Mouse (Mus musculus) brain, embryonic 14.5 days (tissue): ENCODE measurements around the gene Ackr1. TPM values are rescaled to one million over a fixed set of nuclear protein-coding genes. Genes with fewer than 3 reads are reported as not detected.

Source experiments
- DNase-seq: peaks from one replicate; pipeline ENCODE4 v3.0.0-alpha.2; 2011; ENCODE audit warnings: low read depth
- CTCF ChIP-seq: fragments of 200-500 bp; IDR thresholded peaks from 2 replicates; pipeline ENCODE4 v1.5.1; 2012; ENCODE audit warnings: inconsistent platforms, mild to moderate bottlenecking, moderate library complexity, borderline replicate concordance; ENCODE audit not compliant: insufficient read depth, insufficient read length; ENCODE audit errors: extremely low read depth
- POLR2A ChIP-seq: fragments of 200-500 bp; IDR thresholded peaks from 2 replicates; pipeline ENCODE4 v1.6.1; 2012; ENCODE audit warnings: mild to moderate bottlenecking, inconsistent platforms, borderline replicate concordance; ENCODE audit not compliant: poor library complexity, insufficient read depth, insufficient read length, severe bottlenecking; ENCODE audit errors: extremely low read depth
- polyA plus RNA-seq: library from polyadenylated mRNA; depleted of rRNA; stranded (reverse); fragments of >200 nt; gene quantifications from 2 replicates; pipeline ENCODE4 v1.2.3, GENCODE M21; 2012; rRNA removed

Gene Ackr1
- polyA plus RNA-seq: 87.4 and 106 TPM in 2 replicates

DNA sequence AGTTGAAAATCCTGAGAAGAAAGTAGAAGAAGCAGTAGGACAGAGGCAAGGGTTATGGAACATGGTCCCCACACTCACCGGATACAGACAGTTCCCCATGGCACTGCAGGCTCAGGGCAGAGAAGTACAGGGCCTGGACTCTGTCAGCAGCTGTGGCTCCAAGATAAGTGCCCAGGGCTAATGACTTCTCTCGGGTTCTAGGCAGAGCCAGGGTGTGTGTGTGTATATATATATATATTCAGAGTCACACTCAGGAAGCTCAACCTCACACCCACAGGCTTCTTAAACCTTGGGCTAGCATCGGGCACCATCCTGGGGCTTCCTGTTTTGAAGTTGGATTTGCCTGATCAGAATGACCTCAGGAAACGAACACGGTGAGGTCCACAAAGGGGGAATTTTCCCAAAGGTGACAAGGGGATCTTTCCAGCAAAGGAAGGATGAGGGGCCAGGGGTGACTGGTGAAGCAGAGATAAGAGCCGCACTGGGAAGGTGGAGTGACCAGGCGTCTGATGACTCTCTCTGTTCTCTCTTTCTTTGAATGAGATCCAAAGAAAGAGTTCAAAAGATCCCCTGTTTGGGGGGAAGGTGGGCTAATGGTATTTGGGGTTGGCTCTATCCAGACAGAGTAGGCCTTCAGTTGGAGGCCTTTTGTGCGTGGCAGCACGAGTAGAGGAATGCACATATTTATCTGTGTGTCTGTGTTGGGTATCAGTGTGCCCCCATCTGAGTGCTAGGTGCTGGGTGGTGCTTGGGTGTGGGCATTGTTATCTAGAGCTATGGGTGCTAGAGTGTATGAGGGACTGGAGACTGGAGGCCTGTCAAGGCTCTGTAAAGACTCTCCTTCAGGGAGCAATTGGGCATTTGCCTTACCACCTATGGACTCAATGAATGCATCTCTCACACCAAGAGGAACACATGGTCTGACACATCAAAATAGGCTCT, at the start of gene Ackr1:
Ackr1 (minus strand) TSS at position 439 of the 942 bp plus-strand sequence.
- no peak for DNase-seq

DNA sequence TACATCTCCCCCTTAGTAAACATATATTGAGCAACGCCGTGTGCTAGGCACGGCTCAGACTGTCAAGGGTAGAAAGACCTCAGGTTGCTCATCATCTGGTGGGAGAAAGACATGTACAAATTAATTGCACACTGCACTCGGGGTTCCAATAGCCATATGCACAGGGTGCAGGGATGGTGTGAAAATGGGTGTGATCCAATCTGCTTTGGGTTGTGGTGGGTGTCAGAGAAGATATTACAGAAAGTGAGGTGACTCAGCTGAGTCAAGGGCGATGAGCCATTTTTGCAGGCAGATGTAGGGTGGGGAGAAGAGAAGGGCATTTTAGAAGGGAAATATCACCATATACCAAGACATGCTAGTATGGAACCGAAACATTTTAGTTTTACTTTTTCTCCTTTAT, 47.9 kb upstream of the Ackr1 start:
- DNase-seq: peak; percentile 11
- no peak for TF ChIP-seq POLR2A
- TF ChIP-seq CTCF: no peak

More for the DNA sequence above, at the start of gene Ackr1:
- TF ChIP-seq POLR2A (no peak), CTCF (no peak)

DNA sequence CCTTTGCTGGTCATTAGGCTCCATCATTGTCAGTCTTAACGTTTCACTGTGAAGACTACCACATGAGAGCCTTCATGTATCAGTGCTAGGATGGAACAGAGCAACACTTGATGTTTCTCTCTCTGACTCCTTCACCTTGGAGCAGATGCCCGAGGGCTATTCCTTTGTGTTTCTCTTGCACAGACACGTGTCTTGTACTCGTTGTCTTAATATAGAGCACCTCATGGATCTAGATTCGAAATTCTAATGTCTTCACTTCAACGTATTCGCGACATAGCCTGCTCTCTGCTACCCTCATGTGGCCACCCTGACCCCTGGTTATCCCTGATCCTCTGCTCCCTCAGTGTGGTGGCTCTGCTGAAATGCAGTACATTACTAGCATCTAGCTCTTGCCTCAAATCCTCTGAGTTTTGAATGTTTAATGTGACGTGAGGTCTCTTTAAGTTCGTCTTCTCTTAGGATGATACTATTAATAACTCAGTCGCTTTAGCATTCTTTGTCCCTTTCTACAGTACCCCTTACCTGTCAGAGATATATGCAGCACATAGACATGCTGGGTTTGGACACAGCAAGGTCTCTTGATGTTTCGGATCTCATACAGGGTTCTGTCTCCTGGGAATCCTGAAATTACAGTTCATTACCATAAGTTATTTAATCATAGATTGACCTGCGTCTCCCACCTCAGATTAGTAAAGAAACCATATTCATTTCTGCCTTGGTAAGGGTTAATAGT, 44.0 kb upstream of the Ackr1 start:
- TF ChIP-seq POLR2A (no peak), CTCF (peak; percentile 88)
- peak; percentile 84 for DNase-seq

DNA sequence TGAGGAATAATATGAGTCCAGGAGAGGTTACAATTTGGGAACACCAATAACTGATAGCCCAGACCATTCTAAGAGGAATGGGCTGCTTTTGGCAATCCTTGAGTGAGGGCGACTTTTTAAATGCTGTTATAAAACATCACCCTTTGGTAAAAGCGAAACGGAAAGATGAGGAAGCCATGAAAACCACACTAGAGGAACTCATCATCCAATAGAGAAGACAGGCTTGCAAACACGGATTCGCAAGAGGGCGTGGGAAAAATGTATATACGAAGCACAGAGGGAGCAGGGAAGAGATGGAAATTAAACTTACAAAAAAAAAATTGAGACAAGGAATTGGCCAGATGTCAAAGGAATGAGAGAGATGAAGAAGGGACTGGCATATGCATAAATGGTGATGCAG, 40.5 kb upstream of the Ackr1 start:
- TF ChIP-seq POLR2A (no peak), CTCF (no peak)

GRCm38 (mm10) chr1:173371586-173371985, 38.0 kb upstream of the Ackr1 start:
- DNase-seq: peak; percentile 32
- no peak for TF ChIP-seq POLR2A
- no peak for TF ChIP-seq CTCF

More for the DNA sequence above, 40.5 kb upstream of the Ackr1 start:
- DNase-seq: no peak

DNA sequence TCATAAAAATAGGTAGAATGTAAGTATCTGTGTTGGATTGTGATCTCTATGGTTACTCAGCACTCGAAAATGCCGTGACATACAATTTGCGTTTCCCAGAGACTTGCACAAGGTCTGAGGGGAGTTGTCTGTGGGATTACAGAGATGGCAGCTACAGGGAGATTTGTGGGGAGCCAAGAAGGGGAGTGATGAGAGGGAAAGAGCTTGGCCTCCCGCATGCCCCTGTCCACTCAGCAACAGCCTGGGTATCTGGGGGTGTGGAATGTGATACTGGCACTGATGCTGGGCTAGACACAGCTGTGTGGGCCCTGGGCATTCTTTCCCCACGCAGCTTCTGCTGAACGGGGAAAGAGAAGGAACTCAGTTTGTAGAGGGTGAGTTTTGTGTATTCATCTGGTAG, 36.9 kb upstream of the Ackr1 start:
- TF ChIP-seq POLR2A: no peak
- no peak for TF ChIP-seq CTCF

GRCm38 (mm10) chr1:173369611-173370010, 36.1 kb upstream of the Ackr1 start:
- TF ChIP-seq CTCF: no peak
- peak; percentile 49 for DNase-seq

More for the DNA sequence above, 36.9 kb upstream of the Ackr1 start:
- no peak for DNase-seq

DNA sequence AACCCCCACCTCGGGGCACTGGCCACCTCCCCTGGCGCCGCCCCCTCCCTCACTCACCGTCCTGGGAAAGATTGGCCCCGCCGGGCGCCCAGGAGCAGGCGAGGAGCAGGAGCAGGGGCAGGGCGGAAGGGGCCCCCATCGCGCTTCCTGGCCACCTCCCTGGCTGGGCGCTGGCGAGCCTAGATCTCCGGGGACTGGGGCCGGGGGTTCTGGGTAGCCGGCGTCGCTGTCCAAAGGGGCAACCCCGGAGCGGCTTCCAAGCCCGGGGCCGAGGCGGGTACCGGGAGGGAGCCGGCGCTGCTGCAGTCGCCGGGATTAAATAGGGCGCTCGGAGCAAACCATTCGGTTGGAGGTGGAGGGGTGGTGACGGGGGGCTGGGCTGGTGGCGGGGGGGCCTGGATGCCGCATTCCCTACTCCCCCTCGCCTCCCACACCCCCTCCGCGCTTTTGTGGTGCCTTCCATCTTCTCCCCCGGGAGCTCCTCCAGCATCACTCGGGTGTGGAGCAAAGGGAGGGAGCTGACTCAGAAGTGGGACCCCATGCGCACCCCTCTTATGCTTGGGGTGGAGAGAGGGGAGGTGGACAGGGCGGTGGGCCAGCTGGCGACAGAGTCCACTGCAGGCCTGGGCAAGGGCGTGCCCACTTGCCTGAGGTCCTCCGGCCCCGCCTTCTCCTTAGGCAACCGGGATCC, 34.0 kb upstream of the Ackr1 start, which contains the start of gene Cadm3:
Cadm3 (minus strand) TSS at position 340 of the 691 bp plus-strand sequence.
- TF ChIP-seq POLR2A (peak; percentile 89), CTCF (no peak)
- peak; percentile 96 for DNase-seq

DNA sequence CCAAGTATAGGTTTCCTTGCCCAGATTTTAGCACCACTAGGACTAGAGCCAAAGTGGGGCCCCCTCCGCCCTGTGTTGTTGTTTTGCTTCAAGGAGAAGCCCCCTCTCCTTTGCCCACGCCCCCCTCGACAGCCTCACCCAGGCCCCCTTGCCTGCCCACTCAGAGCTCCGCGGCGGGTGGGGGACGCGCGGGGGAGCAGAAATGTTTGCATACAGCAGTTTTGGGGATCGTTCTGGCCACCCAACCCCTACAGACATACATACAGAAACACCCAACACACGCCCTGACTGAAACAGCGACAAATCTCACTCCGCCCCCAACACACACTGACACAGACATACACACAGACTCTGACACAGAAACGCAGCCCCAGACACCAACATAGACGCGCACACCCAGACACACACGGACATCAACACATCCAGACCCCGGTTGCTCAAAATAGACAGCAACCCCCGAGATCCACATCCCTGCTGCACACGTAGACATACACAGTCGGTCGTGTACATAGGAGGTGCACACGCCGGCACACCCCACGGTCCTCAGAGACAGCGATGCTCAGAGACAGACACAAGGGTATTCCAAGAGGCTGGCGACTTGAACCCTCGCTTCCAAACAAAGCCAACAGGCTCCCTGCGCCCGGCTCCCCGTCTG, 33.3 kb upstream of the Ackr1 start:
- DNase-seq: peak; percentile 84
- TF ChIP-seq POLR2A: no peak
- no peak for TF ChIP-seq CTCF

GRCm38 (mm10) chr1:173365970-173366409, 32.4 kb upstream of the Ackr1 start:
- peak; percentile 58 for DNase-seq
- no peak for TF ChIP-seq CTCF
- TF ChIP-seq POLR2A: no peak
